Mouse (Mus musculus): ENCODE measurements at regions not wholly inside any gene's neighbourhood (a gene's known extent, or its start where the extent isn't known, plus 50 kb on each side); places are given as distances from the start of the nearest gene placed in this dataset.
A peak's percentile ranks its signal among the peaks of the same experiment; 100 is the strongest.
"Not testable (repeated sequence)": the region's sequence is repeated elsewhere in the genome, so short reads cannot be mapped to it uniquely, and the experiment has no call there.

DNA sequence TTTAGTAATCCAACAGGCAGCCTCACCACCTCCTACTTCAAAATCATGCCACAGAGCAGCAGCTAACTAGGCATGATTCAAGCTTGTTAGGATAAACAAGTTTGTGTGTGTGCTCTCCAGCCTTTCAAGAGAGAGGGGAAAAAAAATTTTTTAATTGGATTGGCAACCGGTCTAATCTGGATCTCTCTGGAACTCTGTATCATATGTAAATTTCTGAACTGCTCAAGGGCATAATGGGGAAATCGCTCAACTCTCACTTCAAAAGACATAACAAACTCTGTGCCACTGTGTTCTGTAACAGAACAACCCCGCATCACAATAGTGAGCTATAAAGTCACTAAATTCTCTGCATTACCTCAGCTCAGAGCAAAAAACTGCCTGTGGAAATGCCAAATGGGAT is 147.9 kb upstream of the Krtap11-1 start:
- no peak for DNase-seq

DNA sequence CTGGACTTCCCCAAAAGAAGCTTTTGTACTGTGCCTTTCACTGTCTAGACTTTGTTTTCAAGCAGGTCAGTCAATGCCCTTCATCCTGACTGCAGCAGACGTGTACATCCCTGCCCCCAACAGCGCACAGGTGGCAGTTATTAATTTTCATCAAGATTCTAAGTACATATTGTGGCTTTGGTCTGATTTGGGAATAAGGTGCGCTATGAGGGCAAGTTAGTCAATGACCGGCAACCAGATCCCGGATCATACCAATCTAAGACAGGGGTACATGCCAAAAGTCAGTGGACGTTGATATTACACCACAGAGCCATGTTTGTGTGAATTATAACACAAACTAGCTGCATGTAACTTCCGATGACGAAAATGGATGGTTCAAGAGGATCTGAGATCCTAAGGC is 144.7 kb upstream of the Krtap11-1 start:
- DNase-seq: not testable (repeated sequence)

DNA sequence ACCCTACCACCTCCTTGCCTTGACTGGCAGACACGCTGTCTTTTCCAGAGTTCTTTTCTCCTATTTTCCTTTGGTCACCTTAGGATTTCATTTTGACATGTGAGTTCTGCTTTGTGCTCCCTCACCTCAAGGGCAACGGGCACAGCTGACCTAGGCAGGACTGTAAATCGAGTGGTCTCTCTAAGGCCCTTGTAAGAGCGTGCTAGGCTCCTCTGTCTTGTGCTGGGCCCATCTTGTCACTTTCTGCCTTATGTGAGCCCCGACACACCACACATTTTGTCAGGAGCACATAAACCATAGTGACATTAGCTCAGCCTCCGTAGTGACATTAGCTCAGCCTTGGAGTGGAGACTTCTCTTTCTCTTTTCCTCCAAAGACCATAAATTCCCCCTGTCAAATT is 133.3 kb upstream of the Krtap11-1 start:
- no peak for DNase-seq

DNA sequence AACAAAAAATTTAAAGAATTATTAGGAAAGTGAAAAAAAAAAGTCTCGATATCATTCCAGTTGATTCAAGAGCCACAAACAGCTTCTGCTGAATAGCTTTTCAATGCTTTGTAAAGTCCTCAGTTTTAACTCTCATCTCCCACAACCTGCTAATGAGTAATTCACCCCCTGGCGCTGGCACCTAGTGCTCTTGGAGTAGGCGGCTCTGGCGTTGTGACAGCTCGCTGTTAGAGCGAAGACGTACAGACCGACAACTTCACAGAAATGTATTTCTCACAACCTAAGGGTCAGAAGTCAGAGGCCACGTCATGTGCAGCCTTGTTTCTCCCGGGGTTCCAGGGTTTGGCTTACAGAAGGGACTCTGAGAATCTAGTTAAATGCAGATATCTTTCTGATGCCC is 132.2 kb upstream of the Krtap11-1 start:
- no peak for DNase-seq

DNA sequence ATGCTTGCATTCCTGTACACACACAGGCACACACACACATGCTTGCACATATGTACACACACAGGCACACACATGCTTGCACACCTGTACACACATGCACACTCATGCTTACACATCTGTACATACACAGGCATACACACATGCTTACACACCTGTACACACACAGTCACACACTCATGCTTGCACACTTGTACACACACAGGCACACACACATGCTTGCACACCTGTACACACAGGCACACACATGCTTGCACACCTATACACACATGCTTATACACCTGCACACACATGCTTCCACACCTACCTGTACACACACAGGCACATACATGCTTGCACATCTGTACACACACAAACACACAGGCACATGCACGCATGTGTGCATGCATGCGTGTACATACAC is 131.4 kb upstream of the Krtap11-1 start:
- DNase-seq: no peak

DNA sequence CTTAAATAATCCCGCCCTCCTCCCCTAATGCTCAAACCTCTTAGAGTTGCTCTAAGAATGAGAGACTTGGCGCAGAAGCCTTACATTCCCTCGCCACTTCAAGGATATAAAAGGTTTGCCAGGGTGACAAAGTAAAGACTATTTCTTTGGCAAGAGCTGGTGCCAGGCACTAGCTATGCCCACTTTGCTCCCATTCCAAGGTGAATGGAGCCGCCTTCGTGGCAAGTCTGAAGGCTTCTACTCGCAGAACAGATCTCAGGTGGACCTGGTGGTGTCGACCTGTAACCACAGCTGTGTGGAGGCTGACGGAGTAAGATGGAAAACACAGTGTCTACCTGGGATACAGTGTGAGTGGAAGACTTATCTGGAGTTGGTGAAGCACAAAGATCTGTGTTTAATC is 130.8 kb upstream of the Krtap11-1 start:
- DNase-seq: no peak

DNA sequence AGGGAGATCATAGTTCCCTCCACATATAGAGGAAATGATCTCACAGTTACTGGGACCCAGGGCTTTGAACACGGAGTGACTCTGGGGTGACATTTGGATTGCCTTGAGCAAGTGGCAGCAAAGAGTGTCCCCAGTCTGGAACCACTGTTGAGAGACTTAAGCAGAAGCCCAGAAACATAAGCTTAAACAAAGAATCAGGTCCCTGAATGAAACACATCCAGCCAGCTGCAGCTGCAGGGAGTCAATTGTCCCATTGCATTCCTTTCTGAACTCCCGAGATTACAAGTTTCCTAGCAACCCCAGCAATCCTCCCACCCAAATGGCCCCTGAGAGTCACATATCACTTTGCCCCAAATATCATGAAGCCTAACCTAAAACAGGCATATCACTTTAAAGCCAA is 128.7 kb upstream of the Krtap11-1 start:
- DNase-seq: no peak

DNA sequence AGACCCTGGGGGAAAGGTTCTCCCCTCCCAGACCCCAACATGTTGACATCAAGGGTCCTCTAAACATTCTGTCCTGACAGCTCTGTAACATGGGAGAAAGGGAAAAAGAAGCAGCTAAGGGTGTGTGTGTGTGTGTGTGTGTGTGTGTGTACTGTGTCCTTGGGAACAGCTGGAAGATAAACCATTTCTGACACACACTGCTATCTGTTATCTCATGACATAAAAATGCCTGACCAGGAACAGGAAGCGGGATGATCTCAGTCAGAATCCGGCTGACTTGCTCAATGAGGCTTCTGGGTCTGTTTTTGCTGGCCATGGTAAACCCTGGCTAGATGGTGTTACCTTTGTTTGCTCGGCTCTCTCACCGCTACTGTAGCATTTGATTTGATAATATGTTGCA is 124.8 kb upstream of the Krtap11-1 start:
- peak; percentile 3 for DNase-seq

DNA sequence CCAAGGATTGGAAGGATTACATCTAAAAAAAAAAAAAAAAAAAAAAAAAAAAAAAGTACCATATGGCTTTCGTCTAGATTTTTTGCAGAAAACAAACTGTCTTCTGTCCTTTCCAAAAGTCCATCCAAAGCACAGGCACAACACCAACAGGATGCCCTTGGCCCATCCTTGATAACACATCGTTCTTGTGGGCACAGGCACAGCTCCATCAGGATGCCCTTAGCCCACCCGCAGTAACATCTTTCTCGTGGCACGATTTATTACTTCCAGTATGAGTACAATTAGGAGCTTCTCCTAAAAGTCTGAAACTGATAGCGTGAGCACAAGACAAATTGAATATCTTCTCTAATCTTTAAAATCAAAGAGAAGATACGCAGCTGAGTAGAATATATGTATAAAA is 124.4 kb upstream of the Krtap11-1 start:
- no peak for DNase-seq

DNA sequence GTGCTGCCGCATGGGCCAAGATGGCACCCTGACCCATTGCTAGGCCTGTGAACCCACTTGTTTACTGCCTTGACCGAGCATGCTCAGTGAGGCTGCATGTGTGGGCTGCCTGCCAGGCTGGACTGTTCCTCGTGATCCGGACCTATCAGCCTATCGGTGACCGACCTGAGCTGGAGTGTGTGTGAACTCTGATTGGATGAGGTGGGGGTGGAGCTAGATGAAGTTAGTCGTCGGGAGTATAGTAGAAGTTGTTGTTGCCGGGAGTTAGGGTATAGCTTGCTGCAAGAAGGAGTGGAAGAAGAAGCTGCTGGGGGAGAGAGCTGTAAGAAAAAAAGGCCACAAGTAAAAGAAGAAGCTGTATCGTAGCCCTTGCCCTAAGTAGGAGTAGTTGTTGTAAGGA is 122.3 kb upstream of the Krtap11-1 start:
- no peak for DNase-seq

DNA sequence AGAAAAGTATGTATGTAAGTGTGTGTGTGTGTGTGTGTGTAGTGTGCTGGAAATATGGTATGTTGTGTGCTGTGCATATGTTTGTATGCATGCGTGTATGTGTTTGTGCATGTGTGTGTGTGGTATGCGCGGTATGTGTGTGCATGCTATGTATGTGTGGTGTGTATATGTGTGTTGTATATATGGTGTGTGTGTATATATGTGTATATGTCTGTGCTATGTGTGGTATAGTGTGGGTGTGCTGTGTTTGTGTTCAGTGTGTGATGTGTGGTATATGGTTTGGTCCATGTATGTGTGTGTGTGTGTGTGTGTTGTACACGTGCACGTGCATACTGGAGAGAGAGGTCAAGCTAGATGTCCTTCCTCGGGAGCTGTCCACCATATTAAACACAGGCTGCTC is 108.5 kb upstream of the Krtap11-1 start:
- DNase-seq: no peak

DNA sequence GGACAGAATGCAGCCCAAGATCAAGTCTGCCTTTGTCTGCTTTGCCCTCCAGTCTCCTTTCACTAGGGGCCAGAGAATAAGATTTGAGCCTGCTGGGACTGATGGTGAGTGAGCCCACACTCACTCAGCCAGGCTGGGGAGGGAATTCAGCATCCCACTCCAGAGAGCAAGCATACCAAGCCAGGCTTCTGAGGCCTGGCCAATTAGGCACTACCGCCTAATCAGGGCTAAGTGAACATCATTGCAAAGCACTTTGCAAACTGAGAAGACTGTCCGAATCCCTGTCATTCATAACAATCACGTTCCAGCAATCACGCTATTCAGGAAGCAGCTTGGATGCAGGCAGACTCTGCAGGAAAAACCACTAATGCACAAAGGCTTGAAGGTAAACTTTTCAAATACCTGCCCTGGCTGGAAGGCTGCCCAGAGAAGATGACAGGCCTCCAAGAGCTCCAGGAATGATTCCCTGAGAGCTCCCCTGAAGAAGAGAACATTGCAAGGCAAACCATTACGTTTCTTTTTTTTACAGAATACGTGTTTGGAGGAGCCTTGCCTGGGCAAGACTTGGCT is 107.5 kb upstream of the Krtap11-1 start:
- DNase-seq: no peak

DNA sequence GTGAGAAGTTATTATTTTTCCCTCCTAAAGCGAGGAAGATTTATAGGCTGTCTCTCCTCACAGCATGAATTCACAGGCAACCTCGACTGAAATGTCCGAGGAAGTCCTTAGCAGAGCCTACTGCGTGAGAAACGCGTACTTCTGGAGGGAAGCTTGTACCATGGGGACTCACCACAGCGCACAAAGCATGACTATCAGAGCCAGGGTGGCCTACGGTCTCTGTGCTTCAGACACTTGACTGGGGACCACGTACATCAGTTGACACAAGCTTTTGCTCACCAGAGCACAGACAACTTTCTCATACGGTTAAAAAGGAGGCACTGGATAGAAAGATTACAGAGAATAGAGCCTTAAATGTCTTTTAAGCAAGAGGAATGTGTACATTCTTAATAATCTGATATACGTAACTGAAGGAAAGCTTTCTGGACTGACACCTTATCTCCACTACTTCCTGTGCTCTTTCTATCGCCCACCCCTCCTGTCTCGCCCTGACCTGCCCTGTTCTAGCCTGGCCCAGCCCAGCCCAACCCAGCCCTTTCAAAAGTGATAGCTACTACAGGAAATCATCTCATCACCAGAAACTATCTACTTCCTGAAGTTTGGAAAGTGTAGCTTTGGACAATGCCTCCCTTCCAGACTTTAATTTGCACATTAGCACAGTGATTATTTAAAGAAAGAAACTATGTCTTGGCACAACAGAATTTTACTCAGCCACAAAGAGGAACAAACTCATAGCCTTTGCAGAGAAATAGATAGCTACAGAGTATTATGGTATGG is 104.2 kb upstream of the Krtap11-1 start:
- no peak for DNase-seq

DNA sequence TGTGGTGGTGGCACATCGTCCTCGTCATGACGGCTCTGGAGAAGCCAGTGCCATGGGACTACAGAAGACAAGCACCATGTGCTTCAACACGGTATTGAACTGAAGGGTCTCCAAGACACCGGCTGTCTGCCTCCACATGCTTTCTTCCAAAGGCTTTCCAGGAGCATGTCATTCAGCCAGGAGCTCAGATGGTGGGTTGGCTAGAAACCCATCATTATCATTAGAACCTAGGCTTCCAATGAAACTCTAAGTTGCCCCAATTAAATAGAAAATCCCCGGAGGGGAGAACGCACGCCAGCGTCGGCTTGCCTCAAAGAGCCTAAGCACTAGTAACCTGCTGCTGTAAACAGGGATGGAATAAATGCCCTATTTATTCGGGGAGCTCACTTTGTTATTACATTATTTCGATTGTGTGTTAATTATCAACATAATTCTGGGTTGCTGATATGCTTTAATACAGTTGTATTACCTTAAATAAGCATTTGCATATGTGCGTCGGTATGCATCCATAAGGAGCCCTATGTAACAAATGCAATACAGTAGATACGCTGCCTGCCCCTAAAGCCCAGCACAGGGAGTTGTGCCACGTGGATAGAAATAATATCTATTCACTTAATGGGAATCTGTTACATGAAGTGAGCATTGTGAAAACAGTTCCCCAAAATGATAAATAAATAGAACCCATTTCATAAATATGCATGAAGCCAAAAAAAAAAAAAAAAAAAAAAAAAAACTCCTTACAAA is 103.3 kb upstream of the Krtap11-1 start:
- no peak for DNase-seq

DNA sequence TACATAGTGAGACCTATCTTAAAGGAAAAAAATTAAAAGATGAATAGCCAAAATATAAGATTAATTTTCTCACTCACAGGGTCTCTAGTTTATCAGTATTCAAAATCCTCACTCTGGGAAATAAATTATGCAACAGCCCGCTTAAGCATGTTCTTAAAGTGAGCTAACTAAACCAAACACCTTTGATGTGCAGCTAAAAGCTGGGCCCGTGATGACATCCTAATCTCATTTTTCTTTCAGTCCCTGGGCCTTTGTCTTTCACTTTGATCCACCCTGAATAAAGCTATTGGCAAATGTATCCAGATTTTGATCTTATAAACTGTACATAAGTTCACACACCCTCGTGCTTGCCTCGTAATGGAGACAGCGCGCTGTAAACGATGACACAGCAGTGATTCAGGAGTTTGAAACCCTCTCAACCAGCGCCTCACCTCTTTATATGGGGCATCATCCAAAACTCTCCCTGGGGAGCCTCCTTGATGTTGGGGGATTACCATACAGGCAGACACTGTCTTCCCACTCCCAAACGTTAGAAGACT is 100.3 kb upstream of the Krtap11-1 start:
- no peak for DNase-seq

DNA sequence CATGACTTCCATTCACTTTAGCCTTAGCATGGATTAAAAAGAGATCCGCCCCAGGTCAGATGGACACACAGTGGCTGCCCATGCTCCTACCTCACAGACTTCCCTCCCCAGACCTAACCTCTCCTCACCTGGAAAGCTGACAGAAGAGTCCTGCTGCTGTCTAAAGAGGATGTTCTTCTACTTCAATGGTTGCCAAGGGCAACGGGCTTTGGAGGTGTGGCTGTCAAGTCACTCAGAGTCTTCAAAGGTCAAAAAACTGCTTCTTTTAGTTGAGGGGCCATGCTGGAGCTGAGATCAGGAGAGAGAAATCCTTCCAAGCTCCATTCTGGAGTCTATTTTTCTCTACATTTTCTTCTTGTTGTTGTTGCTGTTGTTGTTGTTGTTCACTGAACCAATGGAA is 89.1 kb upstream of the Krtap11-1 start:
- DNase-seq: no peak

DNA sequence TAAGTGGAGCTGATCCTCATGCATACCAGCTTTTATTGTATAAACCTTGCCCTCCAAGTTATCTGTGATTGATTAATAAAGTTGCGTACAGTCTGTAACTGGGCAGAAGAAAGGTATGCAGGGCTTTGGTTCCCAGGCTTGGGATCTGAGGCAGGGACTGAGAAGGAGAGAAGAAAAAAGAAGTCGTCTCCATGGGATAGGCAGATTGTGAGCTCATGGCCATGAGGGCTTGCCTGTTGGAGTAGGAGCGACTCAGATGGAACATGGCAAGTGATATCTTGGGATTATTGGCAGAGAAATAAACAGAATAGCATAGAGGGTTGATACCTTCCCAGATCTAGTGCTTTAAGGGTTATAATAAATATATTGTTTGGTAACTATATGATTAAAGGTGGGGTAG is 85.1 kb upstream of the Krtap11-1 start:
- DNase-seq: no peak

DNA sequence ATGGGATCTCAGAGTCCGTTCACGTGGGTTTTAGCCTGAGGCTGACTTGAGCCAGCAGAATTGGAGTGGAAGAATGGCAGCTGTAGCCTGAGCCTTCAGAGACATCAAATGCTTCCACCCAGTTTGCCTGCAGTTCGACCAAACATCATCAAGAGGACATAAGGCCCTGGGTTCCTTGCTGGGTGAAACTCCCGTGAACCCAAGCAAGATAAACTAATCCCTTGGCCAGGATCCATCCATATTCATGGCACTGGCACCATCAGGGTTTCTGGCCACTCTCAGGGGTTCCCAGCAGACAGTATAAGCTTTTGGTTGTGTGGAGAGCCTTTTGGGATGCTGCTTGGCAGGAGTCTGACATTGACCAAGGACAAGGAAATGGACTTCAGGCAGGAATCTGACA is 77.7 kb upstream of the Krtap11-1 start:
- no peak for DNase-seq

DNA sequence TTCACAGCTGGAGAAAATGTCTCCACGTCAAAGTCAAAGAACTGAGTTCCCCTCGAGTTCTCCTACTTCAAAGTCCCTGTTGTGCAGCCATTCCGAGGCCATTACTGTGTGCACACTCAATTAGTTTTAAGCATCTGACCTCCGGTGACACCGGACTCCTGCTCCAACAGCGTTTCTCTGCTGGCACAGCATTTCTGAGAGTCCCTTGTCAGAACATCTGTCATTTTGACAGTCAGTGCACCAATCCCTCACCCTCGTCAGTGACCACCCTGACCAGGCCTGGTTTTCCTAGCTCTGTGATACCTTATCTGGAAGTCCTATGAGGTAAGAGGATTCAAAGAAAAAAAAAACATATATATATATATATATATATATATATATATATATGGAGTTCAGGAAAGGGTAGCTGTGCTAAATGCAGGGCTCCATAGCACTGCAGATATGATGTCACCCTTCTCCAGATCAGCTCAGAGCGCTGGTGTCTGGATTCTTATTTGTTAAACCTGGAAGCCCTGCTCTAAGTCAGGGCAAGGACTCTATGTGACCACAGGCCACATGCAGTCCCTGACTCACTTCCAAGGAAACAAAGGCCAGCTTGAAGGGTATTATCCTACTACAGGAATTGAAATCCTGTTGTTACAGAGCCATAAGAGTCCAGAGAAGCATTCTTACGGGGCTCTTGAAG is 63.1 kb upstream of the Krtap11-1 start:
- no peak for DNase-seq

DNA sequence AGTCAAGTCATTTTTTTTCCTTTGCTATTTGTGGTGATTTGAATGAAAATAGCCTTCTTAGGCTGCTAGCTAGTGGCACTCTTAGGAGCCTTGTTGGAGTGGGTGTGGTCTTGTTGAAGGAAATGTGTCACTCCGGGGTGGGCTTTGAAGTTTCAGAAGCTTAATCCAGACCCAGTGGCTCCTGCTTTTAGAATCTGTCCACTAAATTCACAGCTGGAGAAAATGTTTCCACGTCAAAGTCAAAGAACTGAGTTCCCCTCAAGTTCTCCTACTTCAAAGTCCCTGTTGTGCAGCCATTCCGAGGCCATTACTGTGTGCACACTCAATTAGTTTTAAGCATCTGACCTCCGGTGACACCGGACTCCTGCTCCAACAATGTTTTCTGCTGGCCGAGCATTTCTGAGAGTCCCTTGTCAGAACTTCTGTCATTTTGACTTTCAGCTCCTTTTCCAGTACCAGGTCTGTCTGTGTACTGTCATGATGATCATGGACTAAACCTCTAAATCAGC is 61.2 kb upstream of the Krtap11-1 start:
- no peak for DNase-seq

DNA sequence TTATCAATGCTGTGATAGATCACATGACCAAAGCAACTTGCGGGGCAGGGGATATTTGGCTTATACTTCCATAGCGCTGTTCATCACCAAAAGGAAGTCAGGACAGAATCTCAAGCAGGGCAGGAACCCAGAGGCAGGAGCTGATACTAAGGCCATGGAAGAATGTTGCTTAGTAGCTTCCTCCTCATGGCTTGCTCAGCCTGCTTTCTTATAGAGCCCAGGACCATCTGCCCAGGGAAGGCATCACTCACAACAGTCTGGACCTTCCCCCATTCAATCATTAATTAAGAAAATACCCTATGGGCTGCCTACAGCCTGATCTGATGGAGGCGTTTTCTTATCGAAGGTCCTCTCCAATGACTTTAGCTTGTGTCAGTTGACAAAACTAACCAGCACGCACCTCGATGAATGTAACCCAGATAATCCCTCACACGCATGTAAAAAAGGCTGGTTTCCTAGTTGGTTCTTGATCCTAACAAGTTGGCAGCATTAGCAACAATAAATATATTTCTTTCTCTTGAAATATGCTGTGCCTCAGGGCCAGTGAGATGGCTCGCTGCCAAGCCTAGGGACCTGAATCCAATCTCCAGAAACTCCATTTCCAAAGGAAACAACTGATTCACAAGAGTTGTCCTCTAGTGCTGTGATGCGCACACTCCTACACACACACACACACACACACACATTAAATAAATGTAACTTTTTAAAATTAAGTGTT is 60.6 kb upstream of the Krtap11-1 start:
- DNase-seq: no peak

DNA sequence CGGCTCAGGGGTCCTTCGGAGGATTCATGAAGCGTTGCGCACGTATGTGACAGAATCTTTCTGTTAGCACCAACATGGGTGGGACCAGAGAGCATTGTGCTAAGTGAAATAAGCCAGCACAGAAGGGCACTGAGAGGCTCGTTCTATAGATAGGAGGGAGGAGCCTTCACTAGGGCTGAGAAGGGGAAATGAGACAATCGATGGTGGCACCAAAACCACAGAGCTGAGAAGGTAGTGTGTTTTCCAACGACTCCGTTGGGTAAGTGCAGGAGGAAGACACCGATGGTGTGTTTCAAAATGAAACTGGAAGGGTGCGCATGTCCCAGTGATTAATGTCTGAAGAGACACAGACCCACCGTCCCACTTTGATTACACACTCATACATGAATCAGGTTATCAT is 54.7 kb upstream of the Krtap11-1 start:
- DNase-seq: no peak

DNA sequence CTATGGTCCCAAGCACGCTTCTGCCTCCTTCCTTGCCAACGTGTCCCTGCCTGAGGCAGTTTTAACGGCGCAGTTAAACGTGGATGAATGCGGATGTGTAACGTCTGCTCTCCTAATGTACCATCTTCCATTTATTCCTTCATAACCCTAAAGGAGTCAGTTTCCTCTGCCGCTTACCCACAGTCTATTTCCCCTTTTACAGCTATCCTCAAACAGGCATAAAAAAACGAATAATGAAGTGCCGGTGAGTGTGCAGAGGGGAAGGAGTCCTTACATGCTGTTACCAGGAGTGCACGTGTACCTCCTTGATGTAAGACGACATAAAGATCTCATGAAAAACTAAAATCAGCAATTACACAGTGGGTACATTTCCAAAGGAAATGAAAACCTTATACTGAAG is 54.3 kb upstream of the Krtap11-1 start:
- DNase-seq: no peak
